Comparison of ENCODE assay signal across 26 mouse cellular contexts in the genomic region with DNA sequence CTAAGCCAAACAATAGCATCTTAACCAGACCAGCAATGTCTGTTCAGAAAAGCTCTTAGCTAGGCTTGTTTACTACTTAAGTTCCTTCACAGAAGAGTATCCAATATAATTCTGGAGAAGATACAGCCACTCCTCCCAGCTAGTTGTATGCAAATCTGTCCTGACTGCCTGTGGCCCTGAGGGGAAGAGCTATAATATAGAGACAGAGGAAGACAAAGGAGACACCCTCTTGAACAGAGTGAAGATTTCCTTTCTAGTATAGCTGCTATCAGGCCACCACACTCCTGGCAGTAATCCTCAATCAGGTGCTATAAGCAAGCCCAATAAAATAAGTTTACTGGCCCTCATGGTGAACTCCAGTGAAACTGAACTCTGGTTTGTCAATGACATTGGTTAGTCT.
"Had no signal": no experiment of that assay in that cellular context is flagged by ENCODE, and none has a peak within 500 bp of the region (broad histone marks: within the 10 kb centered on the region; RNA-seq: fewer than 3 reads in every experiment).

No protein-coding gene starts in this region.

- DNase-seq: gastrocnemius, adult 2 months; gastrocnemius, postnatal 10 days; gastrocnemius, postnatal 25 days; heart, adult 18-20 months; heart, postnatal 14 days; heart, postnatal 36 days; kidney, adult 18-20 months; kidney, adult 8-10 months; kidney, postnatal 10 days; kidney, postnatal 25 days; kidney, postnatal 4 days; layer of hippocampus, adult 9-11 months; layer of hippocampus, postnatal 36 days; liver; liver, embryonic 13.5 days had no signal

- H3K4me1 ChIP-seq: heart, embryonic 10.5 days; heart, embryonic 13.5 days; heart, embryonic 15.5 days; hindbrain, embryonic 13.5 days; hindbrain, embryonic 15.5 days; limb, embryonic 10.5 days; limb, embryonic 12.5 days; liver, embryonic 13.5 days; liver, embryonic 15.5 days had no signal

- H3K9me3 ChIP-seq: heart, embryonic 10.5 days; heart, embryonic 13.5 days; heart, embryonic 15.5 days; hindbrain, embryonic 13.5 days; hindbrain, embryonic 15.5 days; limb, embryonic 10.5 days; limb, embryonic 12.5 days; liver, embryonic 13.5 days; liver, embryonic 15.5 days had no signal

- H3K9ac ChIP-seq: heart, embryonic 13.5 days; heart, embryonic 15.5 days; hindbrain, embryonic 13.5 days; hindbrain, embryonic 15.5 days; limb, embryonic 12.5 days; liver, embryonic 13.5 days; liver, embryonic 15.5 days had no signal

- H3K4me3 ChIP-seq: gastrocnemius, adult 2 months; heart, embryonic 10.5 days; heart, embryonic 13.5 days; heart, embryonic 15.5 days; hindbrain, embryonic 13.5 days; hindbrain, embryonic 15.5 days; limb, embryonic 10.5 days; limb, embryonic 12.5 days; liver, embryonic 13.5 days; liver, embryonic 15.5 days had no signal

- H3K27ac ChIP-seq: gastrocnemius, adult 2 months; heart, embryonic 10.5 days; heart, embryonic 13.5 days; heart, embryonic 15.5 days; hindbrain, embryonic 13.5 days; hindbrain, embryonic 15.5 days; hindbrain, postnatal 0 days; limb, embryonic 10.5 days; limb, embryonic 12.5 days; liver, embryonic 13.5 days; liver, embryonic 15.5 days had no signal

- H3K27me3 ChIP-seq: heart, embryonic 13.5 days; heart, embryonic 15.5 days; hindbrain, embryonic 13.5 days; hindbrain, embryonic 15.5 days; limb, embryonic 12.5 days; liver, embryonic 13.5 days; liver, embryonic 15.5 days had no signal

- H3K4me2 ChIP-seq: heart, embryonic 13.5 days; heart, embryonic 15.5 days; hindbrain, embryonic 13.5 days; hindbrain, embryonic 15.5 days; limb, embryonic 12.5 days; liver, embryonic 11.5 days; liver, embryonic 13.5 days; liver, embryonic 15.5 days had no signal

- H3K36me3 ChIP-seq: liver, embryonic 13.5 days; liver, embryonic 15.5 days had no signal

- ATAC-seq: hindbrain, postnatal 0 days; intestine, postnatal 0 days had no signal
